Mouse (Mus musculus) 3T3-L1 (cell line): ENCODE results near the gene Celf2.

ENCODE experiments used
- DNase-seq: peaks from one replicate; pipeline ENCODE4 v3.0.0-alpha.2; 2015; ENCODE audit warnings: low read depth, low spot score

Gene Celf2

DNA sequence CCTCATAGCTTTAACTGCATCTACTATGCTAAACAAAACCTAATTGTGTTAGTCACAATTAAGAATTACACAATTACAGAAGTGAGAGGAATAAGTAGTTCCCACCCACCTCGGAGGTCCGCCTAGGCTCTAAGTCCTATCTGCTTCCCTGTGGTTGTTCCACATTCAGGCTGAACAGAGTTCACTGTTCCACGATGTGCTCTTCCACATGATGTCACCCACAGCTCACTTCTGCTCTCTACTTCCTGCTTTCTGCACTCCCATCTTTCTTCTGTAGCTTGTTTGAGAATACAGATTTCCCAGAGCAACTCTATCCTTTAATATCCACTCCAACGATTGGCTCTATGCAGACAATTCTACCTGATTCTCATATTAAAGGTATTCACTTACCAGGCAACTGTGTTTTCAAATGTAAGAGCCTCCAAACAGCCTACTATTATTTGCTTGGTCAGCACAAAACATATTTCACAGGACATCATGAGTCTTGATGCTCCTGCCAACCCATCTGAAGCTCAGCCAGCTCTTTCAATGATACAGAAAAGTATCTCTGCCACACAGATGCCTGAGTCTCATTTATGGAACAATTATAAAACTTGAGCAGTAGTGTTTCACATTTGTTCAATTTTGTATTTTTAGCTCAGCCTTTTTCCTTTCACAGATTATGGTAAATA lies 769.2 kb downstream of the Celf2 start:
- DNase-seq = no peak

DNA sequence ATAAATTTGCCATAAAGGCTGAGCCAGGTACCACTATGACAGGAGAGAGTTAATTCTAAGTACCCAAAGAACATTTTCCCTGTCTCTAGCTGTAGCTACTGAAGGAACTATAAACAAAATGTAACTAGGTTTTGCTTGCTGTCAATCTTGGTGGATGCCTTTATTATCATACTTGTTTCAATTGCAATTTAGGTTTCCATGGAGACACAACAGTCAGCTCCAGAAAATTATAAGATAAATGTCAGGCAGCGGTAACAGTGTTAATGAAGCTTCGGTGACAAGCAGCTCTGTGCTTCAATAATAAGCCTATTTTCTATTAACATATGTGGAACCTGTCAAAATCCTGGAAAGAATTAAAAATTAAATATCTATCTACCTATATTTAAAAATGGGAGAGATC lies 777.3 kb downstream of the Celf2 start:
- no peak for DNase-seq

DNA sequence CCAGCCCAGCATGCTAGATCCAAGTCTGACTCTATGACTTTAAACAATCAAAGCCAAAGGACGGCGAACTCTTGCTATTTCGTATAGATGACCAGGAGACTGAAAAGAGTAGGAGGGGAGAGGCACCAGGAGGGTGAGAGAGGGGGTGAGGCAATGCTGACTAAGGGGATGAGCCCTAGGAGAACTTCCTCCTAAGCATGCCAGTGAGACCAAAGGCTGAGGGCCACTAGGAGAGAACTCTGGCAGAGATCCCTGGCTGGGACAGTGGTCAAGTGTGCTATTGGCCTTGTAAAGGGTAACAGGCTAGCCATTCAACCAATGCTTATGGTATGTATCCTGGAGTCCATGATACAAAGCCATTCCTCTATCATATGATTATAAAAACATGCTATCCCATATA lies 778.5 kb downstream of the Celf2 start:
- no peak for DNase-seq

DNA sequence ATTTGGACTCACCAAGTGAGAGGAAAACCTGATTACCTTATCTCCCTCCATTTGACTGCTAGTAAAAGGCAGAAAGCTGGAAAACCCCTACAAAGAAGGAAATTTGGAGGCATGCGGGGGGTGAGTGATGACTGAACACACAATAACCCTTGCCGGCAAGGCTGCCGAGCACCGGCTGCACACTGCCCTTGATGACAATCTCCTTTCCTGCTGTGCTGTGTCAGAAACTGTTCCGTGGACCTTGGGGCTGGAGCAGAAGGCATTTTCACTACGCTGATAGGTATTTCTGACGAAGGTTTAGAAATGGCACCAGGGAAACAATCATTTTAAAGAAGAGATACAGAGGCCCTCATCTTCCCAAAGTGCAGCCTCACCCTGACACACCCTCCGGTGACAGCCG lies 779.4 kb downstream of the Celf2 start:
- DNase-seq = no peak

DNA sequence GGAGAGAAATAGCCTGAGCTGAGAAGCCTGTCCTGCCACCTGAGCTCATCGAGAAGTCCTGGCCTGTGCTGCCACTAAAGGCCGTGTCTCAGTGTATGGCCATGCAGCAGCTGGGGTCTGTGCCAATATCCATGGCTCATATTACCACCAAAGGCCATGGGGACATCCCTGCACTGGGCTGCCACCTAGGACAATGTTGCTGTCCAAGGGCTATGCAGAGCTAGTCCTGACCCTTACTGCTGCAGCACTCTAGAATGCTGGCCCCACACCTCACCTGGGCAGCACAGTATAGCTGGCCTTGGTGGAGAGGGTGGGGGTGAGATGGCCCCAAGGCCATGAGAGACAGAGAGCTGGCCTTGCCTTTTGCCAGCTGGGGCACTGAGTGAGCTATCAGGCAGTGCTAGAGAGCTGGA lies 780.5 kb downstream of the Celf2 start:
- no peak for DNase-seq

DNA sequence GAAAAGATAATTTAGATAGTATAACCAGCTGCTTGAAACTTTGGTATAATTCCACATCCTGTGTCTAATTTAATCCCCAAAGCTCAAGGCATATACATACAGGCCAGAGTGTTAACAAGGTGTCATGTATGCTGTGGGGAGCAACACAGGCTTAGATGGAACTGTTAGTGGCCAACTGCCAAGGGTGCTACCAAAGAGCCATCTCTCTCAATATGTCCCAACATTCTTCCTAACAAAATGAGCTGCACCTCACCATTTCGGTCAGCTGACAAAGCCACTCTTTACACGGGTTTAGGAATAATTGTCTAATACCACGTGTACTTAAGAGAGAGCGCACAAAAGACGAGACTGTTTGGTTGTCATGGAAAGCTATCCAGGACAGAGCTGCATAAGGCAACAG lies 782.0 kb downstream of the Celf2 start:
- DNase-seq = no peak

DNA sequence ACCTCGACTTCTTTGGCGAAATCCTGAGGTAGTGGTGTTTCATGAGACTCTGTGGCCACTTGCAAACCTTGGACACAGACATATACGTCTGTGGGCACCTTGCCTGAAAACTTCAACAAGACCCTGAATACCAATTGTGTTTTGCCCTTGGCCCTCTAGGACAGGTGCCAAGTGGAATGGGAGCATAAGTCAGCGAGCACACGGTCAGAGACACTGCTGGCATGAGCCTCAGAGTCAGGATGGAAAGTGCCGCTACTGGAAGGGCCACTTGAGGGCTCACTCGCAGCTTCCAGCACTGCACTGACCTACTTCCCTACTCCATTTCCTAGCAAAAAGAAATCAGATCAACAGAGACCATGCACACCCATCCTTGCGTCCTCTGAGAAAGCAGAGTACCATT lies 783.3 kb downstream of the Celf2 start:
- no peak for DNase-seq

DNA sequence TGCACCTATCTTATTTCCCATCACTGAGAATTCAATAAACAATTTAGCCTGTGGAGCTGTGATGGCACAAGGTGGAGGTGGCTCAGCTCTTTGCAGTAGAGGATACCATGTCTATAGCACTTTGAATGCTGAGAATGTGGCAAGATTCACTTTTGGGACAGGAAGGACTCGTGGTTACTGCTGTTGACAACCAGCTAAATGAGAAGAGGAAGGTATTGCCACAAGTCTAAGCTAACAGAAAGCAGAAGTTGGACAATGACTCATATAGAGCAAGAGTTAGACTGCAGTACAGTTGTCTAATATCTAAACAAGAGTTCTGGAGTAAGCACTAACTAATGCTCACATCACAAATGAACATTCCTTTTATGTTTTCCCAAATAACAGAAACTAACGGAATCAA lies 785.8 kb downstream of the Celf2 start:
- peak; percentile 63 for DNase-seq

DNA sequence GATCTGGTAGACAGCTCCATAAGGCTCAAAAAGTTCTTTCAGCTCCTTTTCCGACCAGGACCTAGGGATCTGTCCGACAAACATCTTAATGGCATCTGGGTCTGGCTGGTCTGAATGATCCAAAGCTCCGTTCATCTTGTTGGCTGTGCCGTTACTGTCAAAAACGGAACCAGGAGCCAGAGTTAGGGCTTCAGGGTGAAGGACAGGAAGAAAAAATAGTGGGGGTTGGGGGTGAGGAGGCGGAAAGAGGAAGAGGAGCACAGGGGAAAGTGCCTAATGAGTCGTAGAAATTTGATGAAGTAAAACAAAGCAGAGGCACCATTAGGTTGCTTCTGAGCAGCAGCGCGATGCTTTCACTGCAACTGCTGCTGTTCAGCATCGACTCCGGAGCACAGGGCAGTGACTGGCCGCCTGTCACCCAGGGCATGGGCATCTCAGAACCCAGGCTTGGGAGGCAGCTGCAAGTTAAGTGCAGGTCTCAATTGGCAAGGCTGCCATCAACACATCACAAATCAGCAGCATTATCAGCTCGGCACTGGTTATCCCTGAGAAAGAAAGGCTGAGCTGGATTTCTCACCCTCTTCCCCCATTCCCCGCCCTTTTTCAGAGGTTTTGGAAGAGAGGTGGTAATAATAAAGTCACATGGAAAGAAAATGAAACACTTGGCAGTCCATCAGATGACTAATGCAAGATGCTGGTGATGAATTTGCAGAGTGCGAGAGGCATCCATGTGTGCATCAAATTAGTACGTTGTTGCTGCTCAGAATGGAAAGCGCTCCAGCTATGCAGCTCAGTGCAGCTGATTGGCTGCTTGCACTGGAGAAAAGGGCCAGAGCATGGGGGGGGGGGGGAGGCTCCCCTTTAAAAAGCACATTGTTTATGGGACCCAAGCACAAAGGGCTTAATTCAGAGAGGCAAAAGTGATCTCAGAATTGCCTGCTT lies 787.6 kb downstream of the Celf2 start:
- DNase-seq = peak; percentile 94

DNA sequence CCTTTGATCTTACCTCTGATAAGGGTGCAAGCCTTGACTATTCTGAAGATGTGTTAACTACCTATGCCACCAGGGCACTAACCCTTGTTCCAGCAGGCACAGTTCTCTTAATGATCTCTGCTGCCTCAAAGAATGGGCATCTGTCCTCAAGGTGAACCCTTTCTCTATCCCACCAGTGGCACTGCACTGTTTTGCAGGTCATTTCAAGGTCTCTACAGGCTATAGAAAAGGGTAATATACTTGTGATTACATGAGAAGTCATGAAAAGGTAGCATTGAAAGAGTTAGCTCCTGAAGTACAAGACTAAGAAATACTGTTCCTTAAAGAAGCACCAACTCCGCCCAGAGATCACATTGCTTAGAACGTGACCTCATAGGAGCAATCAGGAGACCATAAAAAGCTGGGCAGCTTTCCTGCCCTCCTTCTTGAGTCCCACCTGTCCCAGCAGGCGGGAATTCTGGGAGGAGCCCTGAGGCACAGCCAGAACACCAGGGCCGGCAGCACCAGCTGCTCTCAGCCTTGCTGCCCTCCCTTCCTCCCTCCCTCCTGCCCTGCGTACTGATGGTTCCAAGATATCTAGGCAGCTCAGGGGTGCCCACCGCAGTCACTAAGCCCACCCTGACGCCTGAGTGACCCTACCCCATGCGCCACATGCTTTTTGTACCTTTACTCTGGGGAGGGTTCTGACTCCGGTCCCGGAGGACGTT lies 788.5 kb downstream of the Celf2 start:
- no peak for DNase-seq

DNA sequence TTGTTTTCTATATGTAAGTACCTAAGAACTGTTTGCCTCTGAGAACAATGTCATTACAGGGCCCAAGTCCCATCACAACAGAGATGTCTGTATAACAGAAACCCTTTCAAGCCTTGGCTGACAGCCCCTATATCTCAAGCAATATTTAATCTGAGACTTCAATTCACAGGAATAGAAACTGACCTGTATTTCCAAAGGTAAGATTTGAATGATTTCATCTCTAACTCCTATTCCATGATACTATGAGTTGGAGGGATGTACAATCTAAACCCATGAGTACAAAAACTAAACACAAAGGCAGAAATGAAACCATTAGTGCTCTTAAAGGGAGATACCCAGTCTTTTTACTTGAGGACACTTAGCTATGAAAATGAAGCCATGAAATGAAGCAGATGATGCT lies 790.5 kb downstream of the Celf2 start:
- DNase-seq = no peak

DNA sequence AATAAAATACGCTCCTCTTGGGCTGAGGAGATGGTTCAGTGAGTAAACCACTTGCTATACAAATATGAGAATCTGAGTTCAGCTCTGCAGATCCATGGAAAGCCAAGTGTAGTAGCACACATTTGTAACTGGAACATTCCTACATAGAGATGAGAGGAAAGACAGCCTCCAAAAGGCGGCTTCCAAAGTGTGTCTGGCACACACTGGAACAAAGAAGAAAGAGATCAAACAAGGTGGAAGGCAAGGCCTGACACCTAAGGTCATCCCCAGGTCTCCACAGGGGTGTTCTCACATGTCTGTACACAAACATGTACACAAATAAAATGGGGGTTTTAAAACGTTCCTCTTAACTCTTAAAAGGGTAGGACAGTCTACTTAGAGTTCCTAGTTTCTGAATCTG lies 791.4 kb downstream of the Celf2 start:
- no peak for DNase-seq

DNA sequence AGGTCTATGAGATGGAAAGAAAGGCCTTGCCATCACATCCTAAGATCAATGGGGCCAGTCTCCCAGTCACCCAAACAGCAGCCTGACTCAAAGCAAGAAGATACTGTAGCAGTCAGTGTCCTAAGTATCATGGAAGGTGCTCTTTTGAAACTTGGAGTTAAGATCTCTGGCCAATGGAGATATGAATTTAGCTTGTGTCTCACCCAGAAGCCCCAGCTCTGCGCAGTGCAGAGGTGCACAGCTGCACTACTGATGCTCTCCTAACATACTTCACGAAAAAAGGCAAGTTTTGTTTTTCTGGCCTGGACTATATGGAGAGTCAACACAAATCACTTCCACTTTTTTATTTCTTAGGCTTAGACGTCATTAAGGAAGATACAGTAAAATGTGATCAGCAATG lies 793.8 kb downstream of the Celf2 start:
- no peak for DNase-seq

DNA sequence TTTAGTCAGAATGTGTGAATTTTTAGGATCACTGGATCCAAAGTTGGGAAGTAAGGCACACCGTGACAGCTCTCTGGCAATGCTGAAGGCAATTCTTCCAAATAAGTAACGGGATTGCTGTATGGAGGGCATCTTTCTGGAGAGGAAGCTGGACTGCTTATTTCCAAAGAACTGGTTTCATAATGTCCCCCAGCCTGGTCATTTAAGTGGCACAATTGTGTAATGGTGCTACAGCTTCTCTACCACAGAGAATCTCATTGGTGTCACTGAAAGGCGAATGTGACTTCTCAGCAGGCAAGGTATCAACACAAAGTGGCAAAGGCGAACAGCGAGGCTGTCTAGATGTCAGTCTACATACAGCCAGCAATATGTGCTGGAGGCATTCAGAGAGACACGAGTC lies 795.8 kb downstream of the Celf2 start:
- DNase-seq = no peak

DNA sequence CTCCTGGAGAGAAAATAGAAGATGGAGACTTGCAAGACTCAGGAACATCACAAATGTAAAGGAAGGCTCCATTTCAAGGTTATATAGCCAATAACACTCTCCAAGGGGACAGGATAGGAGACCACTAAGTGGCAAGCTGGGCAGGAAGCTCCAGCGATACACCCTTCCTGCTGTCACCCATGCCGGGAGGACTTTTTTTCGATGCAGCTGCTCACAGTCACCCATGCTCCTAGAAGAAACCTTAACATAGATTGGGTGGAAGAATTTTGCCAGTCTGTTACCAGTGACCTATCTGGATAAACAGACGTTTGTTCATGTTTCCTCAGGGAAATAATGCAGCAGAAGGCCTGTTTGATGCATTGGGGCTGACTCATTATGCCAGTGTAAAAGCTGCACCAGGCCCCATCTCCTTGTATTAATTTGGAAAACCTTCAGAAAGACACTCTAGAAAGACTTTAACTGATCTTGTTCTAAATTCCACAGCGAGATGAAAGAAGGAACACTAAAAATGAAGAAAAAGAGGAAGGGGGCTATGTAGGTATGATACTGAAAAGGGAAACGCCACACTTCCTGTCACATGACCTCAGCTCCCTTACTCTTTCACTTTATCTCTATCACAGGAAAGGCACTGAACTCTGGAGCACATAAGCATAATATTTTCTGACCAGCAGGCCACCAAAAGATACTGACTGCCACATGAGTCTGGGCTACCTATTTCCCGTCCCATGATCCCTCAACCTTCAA lies 798.5 kb downstream of the Celf2 start:
- DNase-seq = no peak

DNA sequence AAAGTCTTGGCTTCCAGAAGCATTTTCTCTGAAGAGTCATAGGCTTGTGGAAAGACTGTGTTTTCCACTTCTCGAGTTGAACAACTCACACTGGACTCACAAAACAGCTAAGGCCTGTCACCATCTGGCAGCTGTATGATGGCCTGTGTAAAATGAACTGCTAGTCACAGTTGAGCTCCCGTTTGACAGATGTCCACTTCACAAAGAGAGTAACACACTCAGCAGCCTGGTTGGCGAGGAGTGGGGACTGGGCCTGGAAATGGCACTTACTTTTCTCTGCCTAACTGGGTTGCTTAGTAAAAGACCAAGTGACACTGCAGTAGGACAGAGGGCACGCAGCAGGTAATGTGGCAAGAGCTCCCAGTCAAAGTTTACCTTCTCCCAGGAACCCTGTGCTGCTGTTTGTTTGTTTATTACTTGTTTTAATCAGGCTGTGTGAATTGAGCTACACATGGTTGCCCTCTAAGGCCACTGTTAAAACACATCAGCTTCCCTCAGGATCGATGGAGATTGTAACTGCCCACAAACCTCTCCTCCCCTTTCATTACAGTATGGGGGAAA lies 801.3 kb downstream of the Celf2 start:
- DNase-seq = no peak

DNA sequence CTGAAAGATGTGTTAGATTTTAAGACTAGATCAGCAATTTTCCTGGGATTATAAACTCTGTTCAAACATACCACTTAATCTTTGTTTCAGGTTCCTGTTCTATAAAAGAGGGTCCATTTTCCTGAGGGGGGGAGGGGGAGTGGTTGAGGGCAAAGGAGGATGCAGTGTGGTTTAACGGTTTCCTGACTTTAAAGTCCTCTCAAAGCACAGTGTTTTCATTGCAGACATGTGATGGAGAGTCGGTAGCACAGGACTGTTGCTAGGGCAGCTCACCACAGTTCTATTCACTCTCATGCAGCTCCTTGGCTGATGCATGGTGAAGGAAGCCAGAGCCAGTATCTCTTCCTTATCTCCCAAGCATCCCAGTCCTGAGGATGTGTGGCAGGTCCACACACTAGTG lies 802.1 kb downstream of the Celf2 start:
- no peak for DNase-seq

DNA sequence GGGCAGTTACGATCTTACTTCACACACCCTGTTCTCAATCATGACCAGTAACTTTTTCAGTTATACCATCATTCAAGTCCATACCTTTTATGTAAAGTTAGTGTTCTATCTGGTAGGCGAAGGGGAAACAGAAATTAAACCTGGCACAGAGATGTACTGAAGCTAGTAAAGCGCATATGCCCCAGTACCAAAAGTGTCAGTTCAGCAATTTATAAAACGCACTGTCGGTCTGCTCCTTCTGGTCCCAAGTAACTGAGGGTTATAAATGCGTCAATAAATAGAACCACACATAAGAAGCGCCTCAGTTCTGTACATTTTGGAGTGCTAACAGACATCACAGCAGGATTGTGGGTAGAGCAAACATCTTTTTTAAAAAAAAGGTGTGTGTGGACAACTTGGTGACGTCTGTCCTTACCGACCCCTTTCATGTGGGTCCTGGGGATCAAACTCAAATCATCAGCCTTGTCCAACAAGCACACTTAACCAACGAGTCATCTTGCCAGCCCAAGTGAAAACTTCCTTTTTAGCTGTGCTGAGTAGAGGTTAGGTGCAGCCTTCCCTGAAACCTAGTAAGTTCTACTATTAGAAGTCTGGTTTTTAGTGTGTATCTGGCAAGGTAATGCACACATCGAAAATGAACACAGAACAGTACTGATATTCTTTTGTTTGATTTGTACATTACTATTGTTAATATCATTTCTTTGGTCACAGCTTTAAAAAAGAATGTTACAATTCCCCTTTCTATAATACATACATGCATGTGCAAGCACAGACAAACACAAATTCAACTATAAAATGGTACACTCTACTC lies 803.2 kb downstream of the Celf2 start:
- DNase-seq = no peak

DNA sequence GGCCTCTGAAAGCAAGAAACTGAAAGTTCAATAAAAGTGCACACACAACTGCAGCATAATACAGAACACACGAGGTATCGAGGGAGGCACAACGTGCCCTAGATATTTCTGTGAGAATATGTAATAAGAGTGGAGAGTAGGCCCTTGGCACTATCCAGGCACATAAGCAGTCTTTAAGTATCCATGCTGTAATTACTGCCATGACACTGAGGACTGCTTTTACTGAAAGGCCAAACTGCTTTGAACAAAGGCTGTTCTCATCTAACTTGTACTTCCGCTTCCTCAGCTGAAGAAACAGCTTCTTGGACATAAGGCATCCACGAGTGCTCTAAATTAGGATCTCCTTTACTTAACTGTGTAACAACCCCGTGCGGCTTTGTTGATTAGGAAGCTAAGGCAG lies 803.9 kb downstream of the Celf2 start:
- no peak for DNase-seq

DNA sequence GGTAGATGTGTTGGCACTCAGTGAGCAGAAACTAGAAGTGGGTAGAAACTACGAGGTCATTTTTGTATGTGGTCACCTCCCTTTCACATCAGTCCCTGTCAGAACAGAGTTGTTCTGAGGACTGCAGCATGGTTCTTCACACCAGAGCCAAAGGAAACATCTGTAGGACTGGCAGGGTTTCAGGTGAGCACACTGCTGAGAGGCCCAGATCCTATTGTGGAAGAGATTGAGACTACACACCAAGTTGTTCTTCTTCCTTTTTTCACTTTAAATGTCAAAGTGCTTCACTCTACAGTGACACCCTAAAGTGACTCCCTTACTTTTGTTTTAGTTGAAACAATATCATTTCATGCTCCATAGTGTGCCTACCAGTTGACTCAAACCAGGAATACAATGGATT lies 804.6 kb downstream of the Celf2 start:
- DNase-seq = no peak

DNA sequence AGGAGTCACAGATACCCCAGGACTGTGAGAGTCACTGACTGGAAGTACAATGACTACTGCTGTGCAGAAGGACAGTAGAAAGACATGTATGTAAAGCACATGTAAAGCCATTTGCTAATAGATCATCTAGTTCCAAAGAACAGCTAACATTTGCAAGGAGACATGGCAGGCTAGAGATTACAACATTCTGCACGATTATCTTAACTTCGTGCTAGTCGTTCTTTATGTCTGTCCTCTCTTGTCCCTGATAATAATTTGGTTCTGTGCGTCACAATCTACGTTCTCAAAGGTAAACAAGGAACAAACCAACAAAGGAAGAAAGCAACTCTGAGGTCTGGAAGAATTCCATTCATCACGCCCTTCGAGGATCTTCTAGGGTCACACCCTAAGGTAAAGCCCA lies 805.0 kb downstream of the Celf2 start:
- no peak for DNase-seq
